Mouse (Mus musculus): ENCODE results near the gene Adgra3. TPM values are rescaled to one million over a fixed set of nuclear protein-coding genes. Genes with fewer than 3 reads are reported as not detected.

Gene Adgra3
- polyA plus RNA-seq, 1 experiment from 2014 or later = 47.8 TPM

DNA sequence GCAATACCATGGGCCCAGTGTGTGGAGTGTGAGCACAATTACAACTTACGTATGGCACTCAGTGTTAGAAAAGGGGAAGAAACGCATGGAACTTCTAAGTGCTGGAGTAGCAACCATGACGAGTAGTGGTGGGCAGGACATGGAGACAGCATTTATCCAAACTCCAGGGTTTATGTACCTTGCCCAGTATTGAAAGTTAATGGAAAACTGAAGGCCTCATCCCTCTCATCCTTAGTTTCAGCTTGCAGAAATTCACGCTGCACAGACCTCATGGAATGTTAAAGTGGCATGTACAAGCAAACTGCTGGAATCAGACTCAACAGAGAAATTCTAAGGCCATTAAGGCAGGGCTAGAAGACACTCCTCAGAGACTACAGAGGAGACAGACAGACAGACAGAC lies 84.6 kb downstream of the Adgra3 start:
- H3K27ac ChIP-seq (ENCODE audit: low read depth, low read length) = no peak overlapping the region
- WGBS = 96% methylated on average over 4 of the region's 4 CpGs
- ATAC-seq (ENCODE audit: insufficient read depth, low FRiP score, low TSS enrichment) (no peak), DNase-seq (ENCODE audit: low spot score) (no peak)
- no peak overlapping the region for H3K4me3 ChIP-seq (ENCODE audit: low read depth, low read length)
- no peak overlapping the region for H3K4me2 ChIP-seq (ENCODE audit: low read depth)
- no peaks in the 10 kb centered on the region for H3K9me3 ChIP-seq (ENCODE audit: control insufficient read depth, low read length)
- H3K27me3 ChIP-seq (ENCODE audit: control insufficient read depth, insufficient read depth, low read length) = no peaks in the 10 kb centered on the region
- no peaks in the 10 kb centered on the region for H3K4me1 ChIP-seq (ENCODE audit: control insufficient read depth, insufficient read depth, low read length)
- no peak overlapping the region for H3K9ac ChIP-seq (ENCODE audit: low read length)
- H3K36me3 ChIP-seq (ENCODE audit: control insufficient read depth, insufficient read depth, low read length) = no peaks in the 10 kb centered on the region

DNA sequence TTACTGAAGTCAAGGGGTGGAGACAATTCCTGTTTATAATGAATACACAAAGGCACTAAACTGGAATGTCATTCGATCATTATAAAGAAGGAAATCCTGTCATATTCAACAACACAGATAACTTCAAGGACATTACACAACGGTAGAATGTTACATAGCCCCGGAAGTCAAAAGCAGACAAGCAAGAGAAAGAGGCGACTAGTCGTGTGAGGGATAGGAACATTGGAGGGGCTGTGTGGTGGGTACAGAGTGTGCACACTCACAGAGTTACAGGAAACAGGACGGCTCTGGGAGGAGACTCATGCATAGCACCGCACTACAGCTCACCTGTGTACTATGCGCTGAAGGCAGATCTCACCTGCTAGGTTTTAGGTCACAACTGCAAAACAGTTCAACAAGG lies 89.1 kb downstream of the Adgra3 start:
- Histone ChIP-seq H3K36me3 (ENCODE audit: control insufficient read depth, insufficient read depth, low read length) (no peaks in the 10 kb centered on the region), H3K27me3 (ENCODE audit: control insufficient read depth, insufficient read depth, low read length) (no peaks in the 10 kb centered on the region), H3K9me3 (ENCODE audit: control insufficient read depth, low read length) (no peaks in the 10 kb centered on the region), H3K4me2 (ENCODE audit: low read depth) (no peak overlapping the region), H3K4me1 (ENCODE audit: control insufficient read depth, insufficient read depth, low read length) (no peaks in the 10 kb centered on the region), H3K9ac (ENCODE audit: low read length) (no peak overlapping the region), H3K4me3 (ENCODE audit: low read depth, low read length) (no peak overlapping the region), H3K27ac (ENCODE audit: low read depth, low read length) (no peak overlapping the region)
- no peak for DNase-seq (ENCODE audit: low spot score)
- WGBS = 90% methylated on average over 8 of the region's 8 CpGs
- no peak for ATAC-seq (ENCODE audit: insufficient read depth, low FRiP score, low TSS enrichment)

DNA sequence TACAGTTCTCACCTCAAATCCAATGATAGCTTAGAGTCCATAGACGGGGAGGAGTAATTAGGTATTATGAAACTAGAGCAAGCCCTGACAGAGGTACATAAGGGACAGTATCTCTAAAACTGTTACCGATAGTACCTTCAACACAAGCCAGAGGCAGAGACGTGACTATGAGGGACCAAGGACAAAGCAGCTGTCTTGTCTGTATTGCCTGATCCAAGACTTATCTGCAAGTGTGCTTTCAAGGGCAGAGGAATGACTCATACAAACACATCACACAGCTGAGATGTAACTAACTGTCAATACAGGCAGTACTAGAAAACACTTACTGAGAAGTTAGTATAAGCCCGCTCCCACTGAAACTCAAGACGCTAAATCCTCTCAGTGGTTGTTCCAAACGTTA lies 91.1 kb downstream of the Adgra3 start:
- Histone ChIP-seq H3K4me3 (ENCODE audit: low read depth, low read length) (no peak overlapping the region), H3K27ac (ENCODE audit: low read depth, low read length) (no peak overlapping the region), H3K36me3 (ENCODE audit: control insufficient read depth, insufficient read depth, low read length) (no peaks in the 10 kb centered on the region), H3K27me3 (ENCODE audit: control insufficient read depth, insufficient read depth, low read length) (no peaks in the 10 kb centered on the region), H3K4me1 (ENCODE audit: control insufficient read depth, insufficient read depth, low read length) (no peaks in the 10 kb centered on the region), H3K9ac (ENCODE audit: low read length) (no peak overlapping the region), H3K9me3 (ENCODE audit: control insufficient read depth, low read length) (no peaks in the 10 kb centered on the region), H3K4me2 (ENCODE audit: low read depth) (no peak overlapping the region)
- 92% methylated on average over 6 of the region's 6 CpGs for WGBS
- DNase-seq (ENCODE audit: low spot score) = no peak
- ATAC-seq (ENCODE audit: insufficient read depth, low FRiP score, low TSS enrichment) = no peak

DNA sequence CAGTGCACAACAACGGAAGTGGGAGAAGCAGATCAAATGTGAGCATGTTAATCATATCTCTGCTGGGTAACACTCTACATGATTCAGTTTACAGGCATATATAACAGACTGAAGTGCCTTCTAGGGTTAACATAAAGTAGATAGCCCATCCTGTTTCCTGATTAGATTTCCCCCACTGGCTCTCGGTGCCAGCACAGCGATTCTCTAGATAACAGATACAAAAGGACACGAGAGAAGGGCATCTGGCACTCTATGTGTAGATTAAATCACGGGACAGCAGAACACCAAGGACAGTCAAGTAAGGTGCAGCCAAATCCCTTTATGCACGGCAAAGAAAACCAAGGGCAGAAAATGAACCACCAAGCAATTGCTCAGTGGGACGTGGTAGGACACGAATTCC lies 93.0 kb downstream of the Adgra3 start:
- no peak overlapping the region for H3K4me3 ChIP-seq (ENCODE audit: low read depth, low read length)
- no peak overlapping the region for H3K9ac ChIP-seq (ENCODE audit: low read length)
- no peaks in the 10 kb centered on the region for H3K4me1 ChIP-seq (ENCODE audit: control insufficient read depth, insufficient read depth, low read length)
- WGBS = 95% methylated on average over 8 of the region's 8 CpGs
- H3K36me3 ChIP-seq (ENCODE audit: control insufficient read depth, insufficient read depth, low read length) = 0 out of 2 replicates have a peak, but pooled peaks cover 2% of the 10 kb centered on the region
- H3K27ac ChIP-seq (ENCODE audit: low read depth, low read length) = no peak overlapping the region
- H3K4me2 ChIP-seq (ENCODE audit: low read depth) = no peak overlapping the region
- no peak for DNase-seq (ENCODE audit: low spot score)
- ATAC-seq (ENCODE audit: insufficient read depth, low FRiP score, low TSS enrichment) = no peak
- H3K9me3 ChIP-seq (ENCODE audit: control insufficient read depth, low read length) = no peaks in the 10 kb centered on the region
- H3K27me3 ChIP-seq (ENCODE audit: control insufficient read depth, insufficient read depth, low read length) = no peaks in the 10 kb centered on the region

DNA sequence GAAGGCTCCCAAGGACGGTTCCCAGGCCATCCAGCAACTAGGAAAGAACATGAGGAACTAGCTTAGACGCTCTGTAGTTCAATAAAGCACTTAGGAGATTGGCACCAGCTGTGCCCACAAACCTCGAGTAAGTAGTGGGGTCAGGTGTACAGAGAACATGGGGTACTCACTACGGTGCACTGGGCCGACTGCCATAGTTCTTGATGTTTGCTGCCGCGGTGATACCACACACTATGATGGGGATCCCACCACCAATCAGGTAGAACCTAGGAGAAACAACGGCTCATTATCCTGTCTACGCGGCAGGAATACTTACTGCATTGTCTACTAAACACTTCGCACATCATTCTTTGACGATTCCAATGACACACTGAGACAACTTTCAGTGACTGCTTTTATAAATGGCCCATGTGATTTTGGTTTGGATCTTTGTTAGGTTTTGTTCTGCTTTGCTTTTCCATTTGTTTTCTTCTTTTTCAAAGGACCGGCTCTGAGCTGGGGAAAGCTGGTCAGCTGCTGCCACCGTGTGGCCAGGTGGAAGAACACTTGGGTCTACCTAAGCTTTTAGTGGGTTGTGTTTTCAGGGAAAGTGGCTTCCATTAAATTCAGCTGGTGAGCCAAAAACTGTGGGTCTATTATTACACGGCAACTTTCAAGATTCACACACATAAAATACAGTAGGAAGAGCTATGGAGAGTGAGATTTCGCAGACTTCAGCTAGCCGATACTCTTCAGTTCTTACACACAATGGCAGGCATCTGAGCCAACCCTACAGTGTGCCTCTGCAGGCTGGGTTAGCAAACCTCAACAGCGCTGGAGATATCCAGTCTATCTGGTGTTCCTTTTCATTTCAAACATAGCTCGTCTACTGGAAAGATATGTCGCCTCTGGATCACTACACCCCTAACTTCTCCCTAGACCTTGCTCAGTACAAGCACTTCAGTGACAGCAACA lies 97.1 kb downstream of the Adgra3 start:
- H3K36me3 ChIP-seq (ENCODE audit: control insufficient read depth, insufficient read depth, low read length) = peaks cover 2% of the 10 kb centered on the region
- no peak overlapping the region for H3K4me2 ChIP-seq (ENCODE audit: low read depth)
- H3K27ac ChIP-seq (ENCODE audit: low read depth, low read length) = no peak overlapping the region
- no peak overlapping the region for H3K9ac ChIP-seq (ENCODE audit: low read length)
- DNase-seq (ENCODE audit: low spot score) (peak; percentile 50), ATAC-seq (ENCODE audit: insufficient read depth, low FRiP score, low TSS enrichment) (peak; percentile 47)
- H3K4me3 ChIP-seq (ENCODE audit: low read depth, low read length) = no peak overlapping the region
- no peaks in the 10 kb centered on the region for H3K9me3 ChIP-seq (ENCODE audit: control insufficient read depth, low read length)
- 89% methylated on average over 20 of the region's 20 CpGs for WGBS
- no peaks in the 10 kb centered on the region for H3K27me3 ChIP-seq (ENCODE audit: control insufficient read depth, insufficient read depth, low read length)
- no peaks in the 10 kb centered on the region for H3K4me1 ChIP-seq (ENCODE audit: control insufficient read depth, insufficient read depth, low read length)

DNA sequence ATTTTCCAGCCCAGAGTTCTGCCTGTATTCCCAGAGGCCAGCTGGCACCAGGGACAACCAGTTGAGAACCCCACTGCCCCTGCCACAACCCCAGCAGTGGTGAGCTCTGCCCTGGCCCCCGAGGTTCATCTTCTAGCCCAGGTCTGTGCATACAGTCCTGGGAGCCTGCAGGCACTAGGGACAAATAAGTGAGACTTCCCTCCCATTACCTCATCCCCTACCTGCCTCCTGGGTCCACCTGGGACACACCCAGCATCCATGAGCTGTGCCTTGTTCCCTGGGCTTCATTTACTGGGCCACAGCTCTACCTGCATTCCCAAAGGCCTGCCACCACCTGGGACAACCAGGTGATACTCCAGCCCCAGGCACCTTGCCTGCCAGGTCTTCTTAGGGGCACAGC lies 122.5 kb downstream of the Adgra3 start:
- ATAC-seq (ENCODE audit: insufficient read depth, low FRiP score, low TSS enrichment) (no peak), DNase-seq (ENCODE audit: low spot score) (no peak)
- Histone ChIP-seq H3K4me2 (ENCODE audit: low read depth) (no peak overlapping the region), H3K4me3 (ENCODE audit: low read depth, low read length) (no peak overlapping the region), H3K27me3 (ENCODE audit: control insufficient read depth, insufficient read depth, low read length) (no peaks in the 10 kb centered on the region), H3K36me3 (ENCODE audit: control insufficient read depth, insufficient read depth, low read length) (no peaks in the 10 kb centered on the region), H3K27ac (ENCODE audit: low read depth, low read length) (no peak overlapping the region), H3K4me1 (ENCODE audit: control insufficient read depth, insufficient read depth, low read length) (no peaks in the 10 kb centered on the region), H3K9me3 (ENCODE audit: control insufficient read depth, low read length) (no peaks in the 10 kb centered on the region), H3K9ac (ENCODE audit: low read length) (no peak overlapping the region)
- whole genome bisulfite sequencing = 85% methylated on average over 1 of the region's 1 CpGs

DNA sequence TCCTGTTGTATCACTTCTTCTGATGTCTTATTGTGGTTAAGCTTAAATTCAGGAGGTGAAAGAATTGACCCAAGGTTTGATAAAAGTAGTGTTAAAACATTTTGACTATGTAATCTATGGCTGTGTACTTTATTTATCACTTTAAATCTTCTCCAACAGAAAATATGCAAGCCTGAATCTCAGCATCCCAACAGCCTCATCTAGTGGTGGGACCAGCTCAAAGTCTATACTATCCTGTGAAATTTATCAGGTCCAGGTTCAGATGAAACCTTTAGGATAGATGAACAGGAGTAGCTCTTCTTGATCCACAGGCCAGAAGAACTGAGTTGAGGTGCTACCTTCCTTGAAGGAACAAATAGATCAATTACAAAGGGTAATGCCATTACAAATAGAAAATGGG lies 134.1 kb downstream of the Adgra3 start:
- Histone ChIP-seq H3K27me3 (ENCODE audit: control insufficient read depth, insufficient read depth, low read length) (no peaks in the 10 kb centered on the region), H3K36me3 (ENCODE audit: control insufficient read depth, insufficient read depth, low read length) (no peaks in the 10 kb centered on the region), H3K9me3 (ENCODE audit: control insufficient read depth, low read length) (no peaks in the 10 kb centered on the region), H3K9ac (ENCODE audit: low read length) (no peak overlapping the region), H3K4me2 (ENCODE audit: low read depth) (no peak overlapping the region), H3K4me3 (ENCODE audit: low read depth, low read length) (no peak overlapping the region), H3K4me1 (ENCODE audit: control insufficient read depth, insufficient read depth, low read length) (no peaks in the 10 kb centered on the region), H3K27ac (ENCODE audit: low read depth, low read length) (no peak overlapping the region)
- no peak for DNase-seq (ENCODE audit: low spot score)
- ATAC-seq (ENCODE audit: insufficient read depth, low FRiP score, low TSS enrichment) = no peak

DNA sequence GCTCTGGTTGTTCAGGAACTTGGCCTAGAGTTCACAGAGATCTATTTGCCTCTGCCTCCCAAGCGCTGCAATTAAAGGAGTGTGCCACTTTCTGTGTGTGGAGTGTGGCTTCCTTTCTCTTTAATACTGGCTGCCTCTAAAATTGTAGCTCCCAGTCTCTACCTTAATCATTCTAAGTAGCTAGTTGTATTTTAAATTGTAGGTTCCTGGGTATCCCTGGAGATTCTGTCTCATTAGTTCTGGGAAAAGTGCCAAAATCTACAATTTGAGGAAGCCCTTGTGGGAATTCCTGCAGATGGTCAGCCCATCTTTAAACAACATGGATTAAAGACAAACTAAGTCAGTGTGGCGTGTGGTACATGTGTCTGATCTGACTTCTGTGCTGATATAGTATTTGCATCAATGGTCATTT lies 143.1 kb downstream of the Adgra3 start:
- DNase-seq (ENCODE audit: low spot score) (no peak), ATAC-seq (ENCODE audit: insufficient read depth, low FRiP score, low TSS enrichment) (no peak)
- Histone ChIP-seq H3K27me3 (ENCODE audit: control insufficient read depth, insufficient read depth, low read length) (no peaks in the 10 kb centered on the region), H3K4me1 (ENCODE audit: control insufficient read depth, insufficient read depth, low read length) (no peaks in the 10 kb centered on the region), H3K4me2 (ENCODE audit: low read depth) (no peak overlapping the region), H3K4me3 (ENCODE audit: low read depth, low read length) (no peak overlapping the region), H3K36me3 (ENCODE audit: control insufficient read depth, insufficient read depth, low read length) (no peaks in the 10 kb centered on the region), H3K9me3 (ENCODE audit: control insufficient read depth, low read length) (no peaks in the 10 kb centered on the region), H3K27ac (ENCODE audit: low read depth, low read length) (no peak overlapping the region), H3K9ac (ENCODE audit: low read length) (no peak overlapping the region)
- WGBS = 81% methylated on average over 2 of the region's 2 CpGs
